8 mouse cellular contexts compared by ENCODE assay signal in genomic region chr9:41475326-41475725, GRCm38 (mm10).
DNase-seq lines count a peak whose midpoint lies in the region; ATAC-seq lines count a peak whose summit lies in the region.

No protein-coding gene starts in this region.

- no peaks in the 10 kb centered on the region for H3K36me3 ChIP-seq in lung, embryonic 16.5 days (ENCODE audit: control insufficient read depth, insufficient read depth, low read length)
- no peaks in the 10 kb centered on the region for H3K36me3 ChIP-seq in heart, embryonic 12.5 days
- no peaks in the 10 kb centered on the region for H3K36me3 ChIP-seq in stomach, embryonic 16.5 days (ENCODE audit: control insufficient read depth, insufficient read depth, low read length)

- peak overlapping the region; percentile 23 for H3K4me2 ChIP-seq in lung, embryonic 16.5 days (ENCODE audit: low read depth, low read length)
- H3K4me2 ChIP-seq in heart, embryonic 12.5 days = peak overlapping the region; percentile 48; the same call in 1 of the 2 replicates
- H3K4me2 ChIP-seq in stomach, embryonic 16.5 days (ENCODE audit: low read depth, low read length) = peak overlapping the region; percentile 50

- H3K4me1 ChIP-seq in lung, embryonic 16.5 days (replicated peaks; ENCODE audit: control insufficient read depth, insufficient read depth, low read length) = peaks cover 6% of the 10 kb centered on the region
- H3K4me1 ChIP-seq in heart, embryonic 12.5 days (replicated peaks) = peaks cover 11% of the 10 kb centered on the region
- peaks cover 12% of the 10 kb centered on the region; the same call in 1 of the 2 replicates for H3K4me1 ChIP-seq in stomach, embryonic 16.5 days (ENCODE audit: control insufficient read depth, insufficient read depth, low read length)

- peak; percentile 31; the same call in 1 of the 2 replicates for ATAC-seq in lung, embryonic 16.5 days (ENCODE audit: low read depth)
- ATAC-seq in heart, embryonic 12.5 days (ENCODE audit: insufficient number of reproducible peaks, low FRiP score) = no peak
- ATAC-seq in stomach, embryonic 16.5 days (ENCODE audit: insufficient read depth, low FRiP score) = peak; percentile 44; the same call in 1 of the 2 replicates

- no peaks in the 10 kb centered on the region; the same call in 1 of the 2 replicates for H3K27me3 ChIP-seq in lung, embryonic 16.5 days (ENCODE audit: control insufficient read depth, insufficient read depth, low read depth, low read length)
- H3K27me3 ChIP-seq in heart, embryonic 12.5 days (replicated peaks) = no peaks in the 10 kb centered on the region
- H3K27me3 ChIP-seq in stomach, embryonic 16.5 days (ENCODE audit: control insufficient read depth, insufficient read depth, low read length) = no peaks in the 10 kb centered on the region

- no peak overlapping the region; the same call in 1 of the 2 replicates for H3K9ac ChIP-seq in lung, embryonic 16.5 days (ENCODE audit: low read length)
- H3K9ac ChIP-seq in heart, embryonic 12.5 days = no peak overlapping the region; the same call in 1 of the 2 replicates
- peak overlapping the region; percentile 73 for H3K9ac ChIP-seq in stomach, embryonic 16.5 days (ENCODE audit: low read length)

- H3K27ac ChIP-seq in lung, embryonic 16.5 days (ENCODE audit: low read length) = no peak overlapping the region
- H3K27ac ChIP-seq in heart, embryonic 12.5 days (ENCODE audit: poor library complexity, severe bottlenecking) = peak overlapping the region; percentile 76
- H3K27ac ChIP-seq in stomach, embryonic 16.5 days (ENCODE audit: low read length) = peak overlapping the region; percentile 84

- intact Hi-C loops in left cerebral cortex, postnatal 4 days (cut with DNase I) = loop anchor here (2.0 to 5.0 kb wide), 2 partner anchors 102 to 475 kb away; no protein-coding TSS in a partner anchor

- no peak overlapping the region for H3K4me3 ChIP-seq in lung, embryonic 16.5 days (ENCODE audit: low read length)
- peak overlapping the region; percentile 6; the same call in 1 of the 2 replicates for H3K4me3 ChIP-seq in heart, embryonic 12.5 days
- H3K4me3 ChIP-seq in stomach, embryonic 16.5 days (replicated peaks; ENCODE audit: low read length) = peak overlapping the region; percentile 38

- H3K9me3 ChIP-seq in lung, embryonic 16.5 days (ENCODE audit: control insufficient read depth, low read length) = no peaks in the 10 kb centered on the region
- no peaks in the 10 kb centered on the region for H3K9me3 ChIP-seq in heart, embryonic 12.5 days (replicated peaks)
- H3K9me3 ChIP-seq in stomach, embryonic 16.5 days (replicated peaks; ENCODE audit: control insufficient read depth, low read length) = no peaks in the 10 kb centered on the region

- WGBS in lung, embryonic 16.5 days = 59% methylated on average over 8 of the region's 8 CpGs
- 54% methylated on average over 8 of the region's 8 CpGs for WGBS in heart, embryonic 12.5 days
- 48% methylated on average over 8 of the region's 8 CpGs for WGBS in stomach, embryonic 16.5 days

- no peak for DNase-seq in lung, postnatal 14 days
- DNase-seq in kidney, postnatal 14 days = peak; percentile 6
- DNase-seq in layer of hippocampus, postnatal 14 days (ENCODE audit: low spot score in 2 of 2) = no peak
- no peak for DNase-seq in left cerebral cortex, postnatal 4 days
- DNase-seq in adrenal gland, adult 2 months = no peak
